Mouse (Mus musculus) erythroblast, embryonic 14.5 days (primary cell): ENCODE measurements around the gene Atg13. TPM values are rescaled to one million over a fixed set of nuclear protein-coding genes. Genes with fewer than 3 reads are reported as not detected.

ENCODE experiments used
- H3K27me3 ChIP-seq: 2 replicates; pipeline ENCODE4 v1.6.1; 2012; ENCODE audit warnings: inconsistent platforms; ENCODE audit not compliant: control insufficient read depth
- H3K36me3 ChIP-seq: 2 replicates; pipeline ENCODE4 v1.6.1; 2012; ENCODE audit warnings: mild to moderate bottlenecking, inconsistent platforms; ENCODE audit not compliant: control insufficient read depth
- H3K4me1 ChIP-seq: 2 replicates; pipeline ENCODE4 v1.6.1; 2012; ENCODE audit warnings: inconsistent platforms; ENCODE audit not compliant: control insufficient read depth
- H3K4me3 ChIP-seq: replicated peaks from 2 replicates; pipeline ENCODE3; 2012; ENCODE audit warnings: moderate library complexity, mild to moderate bottlenecking, inconsistent platforms
- H3K9me3 ChIP-seq: 2 replicates; pipeline ENCODE4 v1.6.1; 2012; ENCODE audit warnings: low read length, inconsistent platforms, mixed read lengths; ENCODE audit not compliant: control insufficient read depth
- GATA1 ChIP-seq: IDR thresholded peaks from 2 replicates; pipeline ENCODE4 v1.6.1; 2012; ENCODE audit warnings: low read length, inconsistent platforms, mixed read lengths
- TAL1 ChIP-seq: IDR thresholded peaks from 3 replicates; pipeline ENCODE4 v1.6.1; 2012; ENCODE audit warnings: low read length, inconsistent platforms, mixed read lengths
- polyA plus RNA-seq: library from polyadenylated mRNA; stranded (reverse); fragments of >175 nt; gene quantifications from 2 replicates; pipeline ENCODE4 v1.2.3, GENCODE M21; 2012

Gene Atg13
- polyA plus RNA-seq, 1 experiment = 3.5 TPM

GRCm38 (mm10) chr2:91631826-91632225, 78.5 kb downstream of the Atg13 start:
- Histone ChIP-seq H3K27me3 (no peaks in the 10 kb centered on the region), H3K4me3 (no peak overlapping the region), H3K36me3 (peaks cover 17% of the 10 kb centered on the region; the same call in 1 of the 2 replicates), H3K4me1 (peaks cover 31% of the 10 kb centered on the region), H3K9me3 (no peaks in the 10 kb centered on the region)
- no peak for TF ChIP-seq GATA1
- TF ChIP-seq TAL1 = no peak

GRCm38 (mm10) chr2:91630384-91630783, 80.0 kb downstream of the Atg13 start:
- Histone ChIP-seq H3K9me3 (no peaks in the 10 kb centered on the region), H3K4me3 (no peak overlapping the region), H3K27me3 (no peaks in the 10 kb centered on the region), H3K36me3 (peaks cover 22% of the 10 kb centered on the region), H3K4me1 (peaks cover 17% of the 10 kb centered on the region)
- TF ChIP-seq TAL1 = no peak
- TF ChIP-seq GATA1 = no peak

GRCm38 (mm10) chr2:91629682-91630081, 80.7 kb downstream of the Atg13 start:
- TF ChIP-seq GATA1 (no peak), TAL1 (no peak)
- Histone ChIP-seq H3K4me3 (no peak overlapping the region), H3K36me3 (peaks cover 27% of the 10 kb centered on the region), H3K9me3 (no peaks in the 10 kb centered on the region), H3K27me3 (no peaks in the 10 kb centered on the region), H3K4me1 (peaks cover 10% of the 10 kb centered on the region)

- Histone ChIP-seq H3K4me1 (peaks cover 3% of the 10 kb centered on the region; the same call in 1 of the 2 replicates), H3K36me3 (peaks cover 41% of the 10 kb centered on the region), H3K9me3 (no peaks in the 10 kb centered on the region), H3K4me3 (no peak overlapping the region), H3K27me3 (no peaks in the 10 kb centered on the region)
- TF ChIP-seq GATA1 (no peak), TAL1 (no peak)
Observed at GRCm38 (mm10) chr2:91628171-91628570, 82.2 kb downstream of the Atg13 start.

- Histone ChIP-seq H3K36me3 (peaks cover 46% of the 10 kb centered on the region), H3K4me1 (no peaks in the 10 kb centered on the region), H3K27me3 (no peaks in the 10 kb centered on the region), H3K4me3 (no peak overlapping the region), H3K9me3 (no peaks in the 10 kb centered on the region)
- no peak for TF ChIP-seq GATA1
- TF ChIP-seq TAL1 = no peak
Observed at GRCm38 (mm10) chr2:91627486-91627885, 82.9 kb downstream of the Atg13 start.

Other genes with a start within 250 kb of the Atg13 start
- 0.32 and 0.49 TPM in 2 replicates for gene Ckap5, start 183.8 kb downstream of the Atg13 start, polyA plus RNA-seq
- 0.05 and 0.09 TPM in 2 replicates for gene F2, start 74.2 kb downstream of the Atg13 start, polyA plus RNA-seq
- 0.56 and 0.74 TPM in 2 replicates for gene Zfp408, start 60.8 kb downstream of the Atg13 start, polyA plus RNA-seq
- gene Arhgap1, start 60.7 kb downstream of the Atg13 start, polyA plus RNA-seq = 1.5 and 1.7 TPM in 2 replicates
- 0.04 and 0.15 TPM in 2 replicates for gene Harbi1, start 276 bp upstream of the Atg13 start, polyA plus RNA-seq
- 1.8 and 2.0 TPM in 2 replicates for gene Ambra1, start 19.6 kb upstream of the Atg13 start, polyA plus RNA-seq
- gene Chrm4, start 216.7 kb upstream of the Atg13 start, polyA plus RNA-seq = 0.03 TPM in 1 of 2 replicates, not detected in the other
- 1.1 and 1.8 TPM in 2 replicates for gene Mdk, start 221.7 kb upstream of the Atg13 start, polyA plus RNA-seq
- not detected in 2 replicates for gene Gm9821, start 235.1 kb upstream of the Atg13 start, polyA plus RNA-seq